Mouse (Mus musculus): ENCODE data around the gene Sparc. TPM values are rescaled to one million over a fixed set of nuclear protein-coding genes. Genes with fewer than 3 reads are reported as not detected.

Gene Sparc
- total RNA-seq, 2 experiments from 2014 or later, result 360 to 421 TPM

- no peak for DNase-seq (ENCODE audit: extremely low spot score in 1 of 2, low spot score in 1 of 2)
Measured at GRCm38 (mm10) chr11:55372001-55372400, 51.0 kb downstream of the Sparc start.

GRCm38 (mm10) chr11:55369093-55369471, 53.9 kb downstream of the Sparc start:
- DNase-seq (ENCODE audit: extremely low spot score in 1 of 2, low spot score in 1 of 2), result no peak

- DNase-seq (ENCODE audit: extremely low spot score in 1 of 2, low spot score in 1 of 2), result no peak
Measured at GRCm38 (mm10) chr11:55368388-55369092, 54.4 kb downstream of the Sparc start.

GRCm38 (mm10) chr11:55367783-55368182, 55.2 kb downstream of the Sparc start:
- no peak for DNase-seq (ENCODE audit: extremely low spot score in 1 of 2, low spot score in 1 of 2)

DNA sequence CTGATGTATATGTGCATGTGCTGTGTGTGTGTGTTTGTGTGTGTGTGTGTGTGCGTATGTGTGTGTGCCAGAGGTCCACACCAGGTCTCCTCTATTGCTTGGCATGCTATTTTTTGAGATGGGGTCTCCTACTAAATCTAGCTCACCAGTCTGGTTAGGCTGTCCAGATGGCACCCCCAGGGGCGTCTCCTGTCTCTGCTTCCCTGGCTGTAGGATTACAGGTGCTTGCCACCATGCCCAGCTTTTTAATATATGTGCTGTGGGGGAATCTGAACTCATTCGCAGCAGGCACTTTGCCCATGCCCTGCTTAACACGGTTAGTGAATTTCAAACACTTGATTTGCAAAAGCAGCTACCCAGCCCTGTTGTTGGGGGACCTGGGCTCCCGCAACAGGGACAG, 57.1 kb downstream of the Sparc start:
- no peak for DNase-seq (ENCODE audit: extremely low spot score in 1 of 2, low spot score in 1 of 2)

GRCm38 (mm10) chr11:55365242-55365641, 57.7 kb downstream of the Sparc start:
- no peak for DNase-seq (ENCODE audit: extremely low spot score in 1 of 2, low spot score in 1 of 2)

GRCm38 (mm10) chr11:55364662-55365061, 58.3 kb downstream of the Sparc start:
- no peak for DNase-seq (ENCODE audit: extremely low spot score in 1 of 2, low spot score in 1 of 2)

DNA sequence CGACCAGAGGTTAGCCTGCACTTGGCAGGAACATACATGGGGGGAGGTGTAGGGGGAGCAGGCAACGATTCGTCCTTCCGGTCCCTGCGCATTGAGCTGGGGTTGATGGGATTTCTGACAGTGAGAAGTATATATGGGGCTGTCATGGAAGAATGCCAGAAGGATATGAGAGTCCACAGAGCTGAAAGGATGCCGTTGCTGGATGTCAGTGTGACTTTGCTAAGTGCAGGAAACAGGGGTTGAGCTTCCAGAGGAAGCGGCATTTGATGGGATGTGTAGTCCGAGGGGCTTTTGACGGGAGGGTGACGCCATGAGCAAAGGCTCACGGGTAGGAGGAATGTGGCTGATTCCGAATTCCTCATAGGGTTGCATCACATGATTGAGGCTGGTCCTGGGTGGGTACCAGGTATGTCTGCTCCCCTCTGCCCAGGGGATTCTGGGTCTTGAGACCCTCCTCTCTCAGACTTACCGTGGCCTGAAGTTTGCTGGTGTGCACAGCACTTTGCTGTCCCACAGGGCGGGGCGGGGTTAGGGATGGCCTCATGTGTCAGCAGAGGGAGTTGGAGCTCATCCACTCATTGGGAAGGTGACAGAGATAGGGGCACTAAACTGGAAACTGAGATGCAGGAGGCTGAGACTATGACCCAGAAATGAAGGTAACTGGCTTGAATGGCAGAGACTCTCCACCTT, 64.7 kb downstream of the Sparc start:
- no peak for DNase-seq (ENCODE audit: extremely low spot score in 1 of 2, low spot score in 1 of 2)

DNA sequence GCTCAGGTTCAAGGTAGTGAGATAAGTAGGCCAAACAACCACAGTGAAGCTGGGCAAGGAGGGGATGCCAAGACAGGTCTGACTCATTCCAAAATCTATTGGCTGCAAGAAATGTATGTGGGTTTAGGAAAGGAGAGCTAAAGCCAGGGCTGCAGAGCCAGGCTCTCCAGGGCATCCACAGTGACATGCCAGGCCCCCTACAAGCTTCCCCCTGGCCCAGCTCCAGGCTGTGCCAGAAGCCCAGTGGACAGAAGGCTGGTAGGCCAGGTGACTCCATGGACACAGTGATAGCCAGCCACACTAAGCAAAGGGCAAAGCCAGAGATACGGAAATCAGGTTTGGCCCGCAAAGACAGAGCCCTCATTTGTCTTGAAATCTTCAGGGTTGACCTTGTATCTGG, 66.1 kb downstream of the Sparc start:
- no peak for DNase-seq (ENCODE audit: extremely low spot score in 1 of 2, low spot score in 1 of 2)

Other genes with a start within 250 kb of the Sparc start
- gene Slc36a2, start 238.1 kb downstream of the Sparc start, total RNA-seq (2021), result under 1 TPM in 1 of 2 experiments, not detected in 1; 0.10 TPM
- 10 to 100 TPM; 59.3 to 61.5 TPM for gene Slc36a1, start 218.8 kb downstream of the Sparc start, total RNA-seq (2021)
- gene Fat2, start 86.6 kb downstream of the Sparc start, total RNA-seq (2021), result under 1 TPM; 0.44 to 0.63 TPM
- gene Atox1, start 38.1 kb upstream of the Sparc start, total RNA-seq (2021), result 100 to 1,000 TPM in 1 of 2 experiments, 10 to 100 TPM in 1; 95.7 to 109 TPM
- gene G3bp1, start 46.5 kb upstream of the Sparc start, total RNA-seq (2021), result 10 to 100 TPM; 35.0 to 36.5 TPM
- under 1 TPM; 0.16 to 0.34 TPM for gene Glra1, start 185.0 kb upstream of the Sparc start, total RNA-seq (2021)